In the genomic region with DNA sequence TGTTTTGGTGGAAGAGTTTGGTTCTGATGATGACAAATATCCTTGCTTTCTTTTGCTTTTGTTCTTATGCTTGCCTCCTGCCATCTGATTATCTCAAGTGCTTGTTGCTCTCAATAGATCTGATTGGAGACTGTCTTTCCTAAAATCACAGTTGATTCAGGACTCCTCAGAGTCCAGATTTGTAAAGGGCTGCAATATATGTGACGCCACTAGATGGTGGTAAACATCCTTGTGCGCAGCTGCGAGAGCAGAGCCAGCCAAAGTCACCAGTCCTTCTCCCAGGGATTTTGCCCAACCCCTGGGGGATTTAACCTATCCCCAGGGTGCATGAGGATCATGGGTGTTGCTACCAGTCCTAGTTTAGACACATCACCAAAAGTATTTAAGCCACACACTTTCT, we compare ENCODE assay signal across 12 mouse cellular contexts. TPM values are rescaled to one million over a fixed set of nuclear protein-coding genes. Genes with fewer than 3 reads are reported as not detected.
DNase-seq lines count a peak whose midpoint lies in the region; ATAC-seq and TF ChIP-seq lines count a peak whose summit lies in the region.
"Had no signal": no experiment of that assay in that cellular context is flagged by ENCODE, and none has a peak within 500 bp of the region (broad histone marks: within the 10 kb centered on the region; RNA-seq: fewer than 3 reads in every experiment).

No protein-coding gene starts in this region.

- no peak for ATAC-seq in heart, postnatal 0 days (ENCODE audit: insufficient read depth, low read depth)
- ATAC-seq in heart, embryonic 11.5 days (replicated peaks; ENCODE audit: insufficient number of reproducible peaks, low FRiP score, low TSS enrichment) = no peak
- no peak for ATAC-seq in liver, postnatal 0 days

- TF ChIP-seq EP300 in heart, postnatal 0 days (IDR thresholded peaks at IDR 0.05; ENCODE audit: low read depth) = no peak
- TF ChIP-seq EP300 in liver, postnatal 0 days (IDR thresholded peaks at IDR 0.05; ENCODE audit: low read depth) = no peak

- H3K4me2 ChIP-seq in heart, postnatal 0 days (ENCODE audit: low read depth, low read length) = no peak overlapping the region
- H3K4me2 ChIP-seq in heart, embryonic 11.5 days = no peak overlapping the region
- H3K4me2 ChIP-seq in liver, postnatal 0 days (ENCODE audit: low read depth, low read length) = no peak overlapping the region
- H3K4me2 ChIP-seq: liver, embryonic 15.5 days had no signal

- H3K4me3 ChIP-seq in heart, postnatal 0 days (ENCODE audit: low read depth, low read length) = no peak overlapping the region
- no peak overlapping the region for H3K4me3 ChIP-seq in heart, embryonic 11.5 days (ENCODE audit: low read depth, low read length)
- no peak overlapping the region for H3K4me3 ChIP-seq in liver, postnatal 0 days (ENCODE audit: low read depth, low read length)
- H3K4me3 ChIP-seq: liver, embryonic 15.5 days had no signal

- no peaks in the 10 kb centered on the region for H3K27me3 ChIP-seq in heart, postnatal 0 days (ENCODE audit: control insufficient read depth, insufficient read depth, low read length)
- no peaks in the 10 kb centered on the region for H3K27me3 ChIP-seq in heart, embryonic 11.5 days (ENCODE audit: control insufficient read depth, insufficient read depth, low read length)
- no peaks in the 10 kb centered on the region for H3K27me3 ChIP-seq in liver, postnatal 0 days (ENCODE audit: insufficient read depth, low read length)
- H3K27me3 ChIP-seq: liver, embryonic 15.5 days had no signal

- no peaks in the 10 kb centered on the region for H3K4me1 ChIP-seq in heart, postnatal 0 days (ENCODE audit: control insufficient read depth, insufficient read depth)
- H3K4me1 ChIP-seq in heart, embryonic 11.5 days (ENCODE audit: control insufficient read depth, insufficient read depth, low read length) = no peaks in the 10 kb centered on the region
- H3K4me1 ChIP-seq in liver, postnatal 0 days (ENCODE audit: insufficient read depth) = no peaks in the 10 kb centered on the region
- H3K4me1 ChIP-seq: liver, embryonic 15.5 days had no signal

- no peaks in the 10 kb centered on the region for H3K9me3 ChIP-seq in heart, postnatal 0 days (replicated peaks; ENCODE audit: control insufficient read depth, low read length)
- no peaks in the 10 kb centered on the region for H3K9me3 ChIP-seq in heart, embryonic 11.5 days (replicated peaks; ENCODE audit: control insufficient read depth, low read length)
- H3K9me3 ChIP-seq in liver, postnatal 0 days (ENCODE audit: low read length) = no peaks in the 10 kb centered on the region
- H3K9me3 ChIP-seq: G1E; liver, embryonic 15.5 days had no signal

- DNase-seq in heart, postnatal 0 days (ENCODE audit: low spot score) = no peak
- no peak for DNase-seq in liver, postnatal 0 days
- no peak for DNase-seq in liver
- DNase-seq in adipocyte (ENCODE audit: low spot score) = peak; percentile 2
- DNase-seq in layer of hippocampus, postnatal 10 days (ENCODE audit: low spot score in 2 of 2) = peak; percentile 2 to 13
- DNase-seq in thymus, postnatal 36 days = no peak
- DNase-seq in lung, postnatal 36 days = no peak
- DNase-seq: cerebellum, adult 2 months had no signal

- H3K27ac ChIP-seq in heart, postnatal 0 days (ENCODE audit: low read depth) = no peak overlapping the region
- no peak overlapping the region for H3K27ac ChIP-seq in heart, embryonic 11.5 days (ENCODE audit: low read depth, low read length)
- no peak overlapping the region for H3K27ac ChIP-seq in liver, postnatal 0 days (ENCODE audit: low read depth)
- H3K27ac ChIP-seq: liver, embryonic 15.5 days had no signal

- H3K9ac ChIP-seq in heart, postnatal 0 days (replicated peaks; ENCODE audit: low read depth, low read length) = no peak overlapping the region
- H3K9ac ChIP-seq in heart, embryonic 11.5 days (ENCODE audit: low read depth, low read length) = no peak overlapping the region
- no peak overlapping the region for H3K9ac ChIP-seq in liver, postnatal 0 days (replicated peaks)
- H3K9ac ChIP-seq: liver, embryonic 15.5 days had no signal

- TF ChIP-seq CTCF in heart, postnatal 0 days (IDR thresholded peaks at IDR 0.05; ENCODE audit: low read depth) = peak; percentile 54
- TF ChIP-seq CTCF in liver, postnatal 0 days (IDR thresholded peaks at IDR 0.05; ENCODE audit: low read depth) = peak; percentile 36

- no peaks in the 10 kb centered on the region for H3K36me3 ChIP-seq in heart, postnatal 0 days (replicated peaks; ENCODE audit: control insufficient read depth, insufficient read depth, low read length)
- no peaks in the 10 kb centered on the region for H3K36me3 ChIP-seq in heart, embryonic 11.5 days (ENCODE audit: control insufficient read depth, insufficient read depth, low read length)
- no peaks in the 10 kb centered on the region for H3K36me3 ChIP-seq in liver, postnatal 0 days (replicated peaks; ENCODE audit: insufficient read depth, low read length)
- H3K36me3 ChIP-seq: G1E; liver, embryonic 15.5 days had no signal

- WGBS in heart, postnatal 0 days = 8% methylated on average over 3 of the region's 3 CpGs
- 7% methylated on average over 3 of the region's 3 CpGs for WGBS in heart, embryonic 11.5 days (ENCODE audit: insufficient replicate concordance)
- WGBS in liver, postnatal 0 days (ENCODE audit: insufficient replicate concordance) = 3% methylated on average over 3 of the region's 3 CpGs

RNA-seq across cellular contexts. Expression of a gene that starts 38.7 kb away (rescaled TPM):
- total RNA-seq in heart, postnatal 0 days (2014; rRNA removed; ENCODE audit: low replicate concordance) = not detected in 2 replicates
- not detected in 2 replicates for polyA plus RNA-seq in heart, postnatal 0 days (2015; fragmentation: Nextera tagmentation; extraction: Ambion mirVana)
- not detected in 2 replicates for polyA plus RNA-seq in heart, embryonic 11.5 days (2014; fragmentation: Nextera tagmentation; extraction: Ambion mirVana)
- polyA plus RNA-seq in liver, postnatal 0 days (2015; fragmentation: Nextera tagmentation; extraction: Ambion mirVana) = not detected in 2 replicates
- total RNA-seq in layer of hippocampus, postnatal 10 days (2021) = not detected
- total RNA-seq: G1E; hematopoietic stem cell, adult 5-6 weeks had no signal
- polyA plus RNA-seq: cerebellum, adult 2 months; G1E; liver, embryonic 15.5 days had no signal

Comparison
In these comparisons a context has a peak if more than half of its experiments do, and no peak if none do; other contexts are left out.
1. DNase-seq: peak in adipocyte (single experiment) and layer of hippocampus, postnatal 10 days (2 of 2); none in heart, postnatal 0 days (single experiment), liver, postnatal 0 days (single experiment), liver (single experiment), thymus, postnatal 36 days (0 of 2) and lung, postnatal 36 days (single experiment).